Mouse (Mus musculus) cerebellum, adult 9-11 months (tissue): ENCODE data around the gene C530025M09Rik.

Source experiments
- DNase-seq: peaks from one replicate; pipeline ENCODE4 v3.0.0; 2022

The C530025M09Rik gene

GRCm38 (mm10) chr2:149830536-149831458 is at the start of gene C530025M09Rik:
C530025M09Rik (minus strand) TSS chr2:149831213.
- DNase-seq, result peak; percentile 81

- DNase-seq, result no peak
These were observed 46.9 kb upstream of the C530025M09Rik start for GRCm38 (mm10) chr2:149877954-149878353.

GRCm38 (mm10) chr2:149873346-149873745 is 42.3 kb upstream of the C530025M09Rik start:
- DNase-seq, result peak; percentile 76

GRCm38 (mm10) chr2:149872496-149872895 is 41.5 kb upstream of the C530025M09Rik start:
- DNase-seq, result no peak

- DNase-seq, result no peak
These were observed 39.5 kb upstream of the C530025M09Rik start for GRCm38 (mm10) chr2:149870496-149870895.

- no peak for DNase-seq
These were observed 35.0 kb upstream of the C530025M09Rik start for GRCm38 (mm10) chr2:149865914-149866435.

- peak; percentile 7 for DNase-seq
These were observed 30.0 kb upstream of the C530025M09Rik start for GRCm38 (mm10) chr2:149861002-149861401.

- DNase-seq, result no peak
These were observed 17.8 kb upstream of the C530025M09Rik start for GRCm38 (mm10) chr2:149848778-149849177.

GRCm38 (mm10) chr2:149844575-149844974 is 13.6 kb upstream of the C530025M09Rik start:
- no peak for DNase-seq

- DNase-seq, result peak; percentile 83
These were observed 8.7 kb upstream of the C530025M09Rik start for GRCm38 (mm10) chr2:149839666-149840065.

GRCm38 (mm10) chr2:149836471-149837135 is 5.6 kb upstream of the C530025M09Rik start:
- DNase-seq, result no peak

- no peak for DNase-seq
These were observed 4.1 kb upstream of the C530025M09Rik start for GRCm38 (mm10) chr2:149835091-149835490.

GRCm38 (mm10) chr2:149832301-149832700 is 1.3 kb upstream of the C530025M09Rik start:
- DNase-seq, result no peak

- DNase-seq, result peak; percentile 44
These were observed 639 bp upstream of the C530025M09Rik start for GRCm38 (mm10) chr2:149831459-149832245.

GRCm38 (mm10) chr2:149829955-149830535 is 968 bp downstream of the C530025M09Rik start:
- DNase-seq, result peak; percentile 61

- DNase-seq, result no peak
These were observed 2.1 kb downstream of the C530025M09Rik start, which contains the start of gene Syndig1 for GRCm38 (mm10) chr2:149828911-149829310. Syndig1 (plus strand) TSS chr2:149829211.

- DNase-seq, result no peak
These were observed 10.8 kb downstream of the C530025M09Rik start for GRCm38 (mm10) chr2:149820201-149820600.

- DNase-seq, result no peak
These were observed 11.3 kb downstream of the C530025M09Rik start for GRCm38 (mm10) chr2:149819751-149820150.

GRCm38 (mm10) chr2:149818395-149818794 is 12.6 kb downstream of the C530025M09Rik start:
- no peak for DNase-seq

- peak; percentile 32 for DNase-seq
These were observed 18.1 kb downstream of the C530025M09Rik start for GRCm38 (mm10) chr2:149812899-149813298.

- DNase-seq, result no peak
These were observed 25.8 kb downstream of the C530025M09Rik start for GRCm38 (mm10) chr2:149805256-149805655.

GRCm38 (mm10) chr2:149804599-149805140 is 26.3 kb downstream of the C530025M09Rik start:
- DNase-seq, result no peak
